ENCODE assay signal across 8 mouse cellular contexts in genomic region chr7:67371891-67372672, GRCm38 (mm10). TPM values are rescaled to one million over a fixed set of nuclear protein-coding genes. Genes with fewer than 3 reads are reported as not detected.
DNase-seq lines count a peak whose midpoint lies in the region; ATAC-seq and TF ChIP-seq lines count a peak whose summit lies in the region.

No protein-coding gene starts in this region.

- ATAC-seq in monocyte, adult 5-6 weeks (replicated peaks; ENCODE audit: insufficient number of reproducible peaks, low FRiP score, low TSS enrichment, poor library complexity, severe bottlenecking), result no peak

- H3K36me3 ChIP-seq in MEL (ENCODE audit: control insufficient read depth in 1 of 2, insufficient read depth in 2 of 2, low read length in 2 of 2), result peaks cover 0 to 15% of the 10 kb centered on the region in 2 experiments; a peak in 2 of 4 replicates
- H3K36me3 ChIP-seq in heart, adult 2 months (ENCODE audit: control insufficient read depth, insufficient read depth, low read length), result peaks cover 16% of the 10 kb centered on the region
- H3K36me3 ChIP-seq in kidney, adult 2 months (ENCODE audit: control insufficient read depth, insufficient read depth, low read length), result no peaks in the 10 kb centered on the region

- no peaks in the 10 kb centered on the region for H3K9me3 ChIP-seq in MEL (replicated peaks; ENCODE audit: insufficient read depth, low read length)

- WGBS in heart, adult 2 months, result 1% methylated on average over 48 of the region's 75 CpGs
- under 1% methylated on average over 43 of the region's 75 CpGs for WGBS in kidney, adult 2 months

- no peak for TF ChIP-seq POLR2A in MEL (IDR thresholded peaks at IDR 0.05; ENCODE audit: control insufficient read depth in 1 of 2, insufficient read depth in 1 of 2, low read depth in 1 of 2, low read length in 2 of 2, poor library complexity in 1 of 2)
- TF ChIP-seq POLR2A in heart, adult 2 months (IDR thresholded peaks at IDR 0.05; ENCODE audit: insufficient read depth, low read depth, low read length), result no peak
- TF ChIP-seq POLR2A in kidney, adult 2 months (IDR thresholded peaks at IDR 0.05; ENCODE audit: low read depth, low read length), result no peak

- peak overlapping the region; percentile 3; the same call in 1 of the 2 replicates for H3K27ac ChIP-seq in MEL (ENCODE audit: control insufficient read depth, low read depth, low read length)
- peak overlapping the region; percentile 99 for H3K27ac ChIP-seq in heart, adult 2 months
- peak overlapping the region; percentile 56 for H3K27ac ChIP-seq in kidney, adult 2 months (ENCODE audit: insufficient read depth, low read depth, low read length)

- peak overlapping the region; percentile 75 for H3K9ac ChIP-seq in MEL (ENCODE audit: control insufficient read depth, low read depth, low read length, poor library complexity, severe bottlenecking)
- peak overlapping the region; percentile 100 for H3K9ac ChIP-seq in heart, adult 2 months (ENCODE audit: low read depth, low read length)

- TF ChIP-seq EP300 in MEL (IDR thresholded peaks at IDR 0.05; ENCODE audit: low read depth in 1 of 2, low read length in 2 of 2), result no peak
- TF ChIP-seq EP300 in heart, adult 2 months (IDR thresholded peaks at IDR 0.05; ENCODE audit: insufficient read depth, low read depth, low read length), result no peak

- TF ChIP-seq RAD21 in MEL (IDR thresholded peaks at IDR 0.05; ENCODE audit: low read depth, low read length), result no peak

- TF ChIP-seq CTCF in MEL (IDR thresholded peaks at IDR 0.05 in 2 of 3, conservative IDR thresholded peaks at IDR 0.05 in 1 of 3; ENCODE audit: control insufficient read depth in 1 of 3, insufficient read depth in 1 of 3, low read depth in 2 of 3, low read length in 3 of 3, poor library complexity in 1 of 3, severe bottlenecking in 1 of 3), result no peak
- no peak for TF ChIP-seq CTCF in heart, adult 2 months (IDR thresholded peaks at IDR 0.05)
- TF ChIP-seq CTCF in kidney, adult 2 months (conservative IDR thresholded peaks at IDR 0.05; ENCODE audit: insufficient read depth, insufficient read length, low read depth, low read length), result no peak

- H3K4me3 ChIP-seq in MEL (ENCODE audit: control insufficient read depth in 1 of 2, insufficient read depth in 1 of 2, low read depth in 2 of 2, low read length in 2 of 2), result peak overlapping the region; percentile 88 to 100
- H3K4me3 ChIP-seq in heart, adult 2 months, result peak overlapping the region; percentile 87
- H3K4me3 ChIP-seq in kidney, adult 2 months (ENCODE audit: insufficient read depth, low read depth, low read length), result peak overlapping the region; percentile 99

- peak; percentile 41 for DNase-seq in CD4-positive helper T cell, adult 2 months (ENCODE audit: low read depth, low spot score)
- DNase-seq in MEL (ENCODE audit: low read depth, low spot score), result peak; percentile 47
- peak; percentile 63 for DNase-seq in cerebellum, postnatal 25 days
- DNase-seq in heart, adult 2 months, result peak in 1 of 2 experiments; percentile 72
- peak; percentile 30 for DNase-seq in kidney, adult 2 months
- peak; percentile 58 for DNase-seq in lung, postnatal 10 days
- peak; percentile 28 to 74 for DNase-seq in spleen, postnatal 4 days (ENCODE audit: low spot score in 2 of 2)

- intact Hi-C loops in heart, adult 2 months (cut with DNase I), result loop anchor here (2.0 to 5.0 kb wide), 7 partner anchors 91 to 250 kb away; partner anchors contain the start of gene Lysmd4

- H3K27me3 ChIP-seq in MEL (ENCODE audit: control insufficient read depth in 1 of 2, insufficient read depth in 2 of 2, low read length in 2 of 2), result no peaks in the 10 kb centered on the region
- no peaks in the 10 kb centered on the region for H3K27me3 ChIP-seq in heart, adult 2 months (ENCODE audit: control insufficient read depth, insufficient read depth, low read length)
- H3K27me3 ChIP-seq in kidney, adult 2 months (replicated peaks; ENCODE audit: control insufficient read depth, insufficient read depth, low read length), result no peaks in the 10 kb centered on the region

- peaks cover 11% of the 10 kb centered on the region in 2 experiments for H3K4me1 ChIP-seq in MEL (ENCODE audit: control insufficient read depth in 1 of 2, insufficient read depth in 2 of 2, low read length in 2 of 2)
- peaks cover 14% of the 10 kb centered on the region for H3K4me1 ChIP-seq in heart, adult 2 months (ENCODE audit: control insufficient read depth, insufficient read depth, low read length)
- H3K4me1 ChIP-seq in kidney, adult 2 months (ENCODE audit: control insufficient read depth, insufficient read depth, low read length), result peaks cover 18% of the 10 kb centered on the region

- peaks cover 19% of the 10 kb centered on the region for H3K79me2 ChIP-seq in MEL (ENCODE audit: control insufficient read depth, insufficient read depth, low read length, poor library complexity)
- H3K79me2 ChIP-seq in heart, adult 2 months (replicated peaks; ENCODE audit: control insufficient read depth, insufficient read depth, low read length), result peaks cover 7% of the 10 kb centered on the region

TF ChIP-seq in MEL, 35 proteins besides CTCF, POLR2A, EP300 and RAD21:
- TF ChIP-seq BHLHE40 (IDR thresholded peaks at IDR 0.05; ENCODE audit: borderline replicate concordance, low read depth, low read length) (no peak), MAZ (IDR thresholded peaks at IDR 0.05; ENCODE audit: low read depth, low read length) (0 out of 2 replicates have a peak, but pooled peaks have one; percentile 9)

RNA-seq across cellular contexts. Expression of gene Mef2a, which starts 0.6 kb away (rescaled TPM):
- 9.6 and 11.6 TPM in 2 replicates for total RNA-seq in MEL (2012; rRNA removed)
- 10 to 100 TPM in 1 of 2 experiments, not detected in 1; 13.4 TPM for polyA plus RNA-seq in MEL (2012; ENCODE audit: insufficient read depth in 1 of 2, insufficient read length in 2 of 2, low read depth in 1 of 2, low replicate concordance in 2 of 2, missing spikeins in 1 of 2)
- 100 to 1,000 TPM; 134 to 141 TPM for total RNA-seq in heart, adult 2 months (2021)
- 73.4 and 107 TPM in 2 replicates for polyA plus RNA-seq in heart, adult 2 months (2012; rRNA removed)
- polyA plus RNA-seq in kidney, adult 2 months (2012; rRNA removed), result 21.2 and 22.2 TPM in 2 replicates
- total RNA-seq in monocyte, adult 5-6 weeks (2017), result 226 to 314 TPM (median 237 TPM) in 3 replicates

Comparison
In these comparisons a context has a peak if more than half of its experiments do, and no peak if none do; other contexts are left out.
1. H3K27ac ChIP-seq: peak in every context shown above with its lines; median percentile 99 in heart, adult 2 months; 56 in kidney, adult 2 months; 3 in MEL.
2. RNA of gene Mef2a, which starts 0.6 kb away (total RNA-seq): 226 to 314 TPM in monocyte, adult 5-6 weeks and 134 to 141 TPM in heart, adult 2 months; 9.6 to 11.6 TPM in MEL; every median in the first group is over 10 times any median in the second.
3. Peak in every context shown above with its lines, with median percentiles within 50 percentile points of each other: H3K4me3 ChIP-seq.